Mouse (Mus musculus): ENCODE data around the gene Olfr450. TPM values are rescaled to one million over a fixed set of nuclear protein-coding genes. Genes with fewer than 3 reads are reported as not detected.

Olfr450 gene
- polyA plus RNA-seq, 1 experiment, result not detected

- Histone ChIP-seq H3K36me3 (ENCODE audit: control insufficient read depth, insufficient read depth, low read length) (no peaks in the 10 kb centered on the region), H3K27me3 (ENCODE audit: control insufficient read depth, insufficient read depth, low read length) (no peaks in the 10 kb centered on the region), H3K4me3 (ENCODE audit: extremely low read depth, insufficient read depth, insufficient read length) (no peak overlapping the region), H3K4me1 (ENCODE audit: control insufficient read depth, insufficient read depth, insufficient read length) (no peaks in the 10 kb centered on the region), H3K27ac (ENCODE audit: insufficient read depth, low read length) (no peak overlapping the region)
- TF ChIP-seq CTCF (IDR thresholded peaks at IDR 0.05; ENCODE audit: extremely low read depth, insufficient read depth, insufficient read length, insufficient replicate concordance) (no peak), POLR2A (IDR thresholded peaks at IDR 0.05; ENCODE audit: low read depth, low read length) (no peak)
- no peak for DNase-seq (ENCODE audit: low read depth in 1 of 2, low spot score in 2 of 2)
- 11% methylated on average over 4 of the region's 4 CpGs for WGBS
Observed at GRCm38 (mm10) chr6:42860222-42860819, 48.6 kb downstream of the Olfr450 start.

Other genes with a start within 250 kb of the Olfr450 start
- not detected in 2 replicates for gene Tcaf3, start 214.2 kb upstream of the Olfr450 start, polyA plus RNA-seq (2012; rRNA removed)
- gene Tcaf2, start 166.7 kb upstream of the Olfr450 start, polyA plus RNA-seq (2012; rRNA removed), result 0.27 and 0.49 TPM in 2 replicates
- 2.5 and 2.9 TPM in 2 replicates for gene Tcaf1, start 101.9 kb upstream of the Olfr450 start, polyA plus RNA-seq (2012; rRNA removed)
- not detected in 2 replicates for gene Olfr453, start 72.6 kb upstream of the Olfr450 start, polyA plus RNA-seq (2012; rRNA removed)
- gene Olfr38, start 55.5 kb upstream of the Olfr450 start, polyA plus RNA-seq (2012; rRNA removed), result not detected in 2 replicates
- gene Olfr452, start 26.8 kb upstream of the Olfr450 start, polyA plus RNA-seq (2012; rRNA removed), result not detected in 2 replicates
- not detected in 2 replicates for gene Olfr449, start 22.4 kb downstream of the Olfr450 start, polyA plus RNA-seq (2012; rRNA removed)
- not detected in 2 replicates for gene Olfr448, start 78.5 kb downstream of the Olfr450 start, polyA plus RNA-seq (2012; rRNA removed)
- not detected in 2 replicates for gene Olfr447, start 96.9 kb downstream of the Olfr450 start, polyA plus RNA-seq (2012; rRNA removed)
- gene Olfr446, start 109.4 kb downstream of the Olfr450 start, polyA plus RNA-seq (2012; rRNA removed), result not detected in 2 replicates
- not detected in 2 replicates for gene Olfr444, start 137.1 kb downstream of the Olfr450 start, polyA plus RNA-seq (2012; rRNA removed)